Mouse (Mus musculus) spleen, adult 2 months (tissue): ENCODE results near the gene Rassf5. TPM values are rescaled to one million over a fixed set of nuclear protein-coding genes. Genes with fewer than 3 reads are reported as not detected.

Experiments used
- DNase-seq, 2 experiments: peaks; one replicate each; pipeline versions ENCODE4 v3.0.0 to v3.0.0-alpha.2; 2012 to 2021; ENCODE audit warnings: low spot score in 2 of 2, low read depth in 1 of 2
- H3K27ac ChIP-seq: fragments of 200-500 bp; 2 replicates; pipeline ENCODE4 v1.5.1; 2012; ENCODE audit warnings: low read length, inconsistent platforms; ENCODE audit not compliant: insufficient read depth
- H3K27me3 ChIP-seq: fragments of 200-500 bp; 2 replicates; pipeline ENCODE4 v1.6.1; 2012; ENCODE audit warnings: mild to moderate bottlenecking, moderate library complexity, low read length, inconsistent platforms; ENCODE audit not compliant: control insufficient read depth, insufficient read depth
- H3K36me3 ChIP-seq: fragments of 200-500 bp; 2 replicates; pipeline ENCODE4 v1.6.1; 2012; ENCODE audit warnings: mild to moderate bottlenecking, low read length, inconsistent platforms; ENCODE audit not compliant: control insufficient read depth, insufficient read depth
- H3K4me1 ChIP-seq: fragments of 200-500 bp; 2 replicates; pipeline ENCODE4 v1.6.1; 2011; ENCODE audit warnings: inconsistent platforms; ENCODE audit not compliant: control insufficient read depth, insufficient read depth, insufficient read length
- H3K4me3 ChIP-seq: fragments of 200-500 bp; 2 replicates; pipeline ENCODE4 v1.5.1; 2011; ENCODE audit warnings: mild to moderate bottlenecking, inconsistent platforms; ENCODE audit not compliant: insufficient read depth, insufficient read length; ENCODE audit errors: extremely low read depth
- CTCF ChIP-seq: fragments of 200-500 bp; IDR thresholded peaks from 2 replicates; pipeline ENCODE4 v1.5.1; 2011; ENCODE audit warnings: mild to moderate bottlenecking, inconsistent platforms; ENCODE audit not compliant: insufficient read depth, insufficient read length, insufficient replicate concordance; ENCODE audit errors: extremely low read depth
- POLR2A ChIP-seq: fragments of 200-500 bp; IDR thresholded peaks from 2 replicates; pipeline ENCODE4 v1.6.1; 2011; ENCODE audit warnings: low read depth, low read length, inconsistent platforms
- WGBS: fragments of 180-500 bp; shearing (Covaris S2); methylation state at CpG from one replicate; pipeline ENCODE4 v1.1.7; 2018; 5-methylcytosine and 5-hydroxymethylcytosine counted together
- polyA plus RNA-seq: library from polyadenylated mRNA; depleted of rRNA; stranded (reverse); fragments of >200 nt; gene quantifications from 2 replicates; pipeline ENCODE4 v1.2.3, GENCODE M21; 2012

Gene Rassf5
- polyA plus RNA-seq, 1 experiment = 40.4 TPM

GRCm38 (mm10) chr1:131211655-131212054 lies 33.4 kb downstream of the Rassf5 start:
- H3K27ac ChIP-seq = no peak overlapping the region
- H3K27me3 ChIP-seq = no peaks in the 10 kb centered on the region; the same call in 1 of the 2 replicates
- TF ChIP-seq CTCF (no peak), POLR2A (no peak)
- H3K36me3 ChIP-seq = no peaks in the 10 kb centered on the region
- WGBS = 92% methylated on average over 1 of the region's 1 CpGs
- no peak for DNase-seq
- no peaks in the 10 kb centered on the region; the same call in 1 of the 2 replicates for H3K4me1 ChIP-seq
- no peak overlapping the region for H3K4me3 ChIP-seq

- DNase-seq = no peak
- WGBS = 93% methylated on average over 8 of the region's 8 CpGs
- Histone ChIP-seq H3K36me3 (no peaks in the 10 kb centered on the region), H3K27ac (no peak overlapping the region), H3K4me3 (no peak overlapping the region), H3K27me3 (no peaks in the 10 kb centered on the region; the same call in 1 of the 2 replicates), H3K4me1 (peaks cover 1% of the 10 kb centered on the region; the same call in 1 of the 2 replicates)
- no peak for TF ChIP-seq POLR2A
- no peak for TF ChIP-seq CTCF
Observed at GRCm38 (mm10) chr1:131209971-131210426, 35.1 kb downstream of the Rassf5 start.

GRCm38 (mm10) chr1:131208800-131209199 lies 36.3 kb downstream of the Rassf5 start:
- DNase-seq = no peak
- Histone ChIP-seq H3K36me3 (no peaks in the 10 kb centered on the region), H3K4me1 (peaks cover 10% of the 10 kb centered on the region; the same call in 1 of the 2 replicates), H3K27ac (no peak overlapping the region), H3K27me3 (no peaks in the 10 kb centered on the region; the same call in 1 of the 2 replicates), H3K4me3 (no peak overlapping the region)
- TF ChIP-seq POLR2A (no peak), CTCF (no peak)
- WGBS = 87% methylated on average over 6 of the region's 6 CpGs

GRCm38 (mm10) chr1:131208081-131208480 lies 37.0 kb downstream of the Rassf5 start:
- WGBS = 91% methylated on average over 5 of the region's 5 CpGs

GRCm38 (mm10) chr1:131207531-131207930 lies 37.5 kb downstream of the Rassf5 start:
- peak in 1 of 2 experiments; percentile 82 for DNase-seq
- WGBS = 19% methylated on average over 5 of the region's 5 CpGs
- H3K27ac ChIP-seq = no peak overlapping the region
- TF ChIP-seq CTCF (peak; percentile 89), POLR2A (no peak)
- no peaks in the 10 kb centered on the region for H3K36me3 ChIP-seq
- H3K4me1 ChIP-seq = peaks cover 15% of the 10 kb centered on the region; the same call in 1 of the 2 replicates
- no peak overlapping the region for H3K4me3 ChIP-seq
- no peaks in the 10 kb centered on the region for H3K27me3 ChIP-seq

More at GRCm38 (mm10) chr1:131208081-131208480, 37.0 kb downstream of the Rassf5 start:
- no peaks in the 10 kb centered on the region; the same call in 1 of the 2 replicates for H3K27me3 ChIP-seq
- no peak overlapping the region for H3K4me3 ChIP-seq
- TF ChIP-seq CTCF (no peak), POLR2A (no peak)
- H3K27ac ChIP-seq = no peak overlapping the region
- H3K4me1 ChIP-seq = peaks cover 15% of the 10 kb centered on the region; the same call in 1 of the 2 replicates
- no peaks in the 10 kb centered on the region for H3K36me3 ChIP-seq
- DNase-seq = no peak

GRCm38 (mm10) chr1:131206342-131206741 lies 38.7 kb downstream of the Rassf5 start:
- DNase-seq = no peak
- no peak overlapping the region for H3K27ac ChIP-seq

GRCm38 (mm10) chr1:131204461-131204860 lies 40.6 kb downstream of the Rassf5 start:
- WGBS = 27% methylated on average over 8 of the region's 8 CpGs
- Histone ChIP-seq H3K4me1 (peaks cover 25% of the 10 kb centered on the region; the same call in 1 of the 2 replicates), H3K27me3 (no peaks in the 10 kb centered on the region), H3K36me3 (no peaks in the 10 kb centered on the region), H3K27ac (peak overlapping the region; percentile 69), H3K4me3 (no peak overlapping the region)
- TF ChIP-seq CTCF (no peak), POLR2A (no peak)
- DNase-seq = peak in 1 of 2 experiments; percentile 69

More at GRCm38 (mm10) chr1:131206342-131206741, 38.7 kb downstream of the Rassf5 start:
- Histone ChIP-seq H3K27me3 (no peaks in the 10 kb centered on the region), H3K36me3 (no peaks in the 10 kb centered on the region), H3K4me3 (no peak overlapping the region), H3K4me1 (peaks cover 15% of the 10 kb centered on the region; the same call in 1 of the 2 replicates)
- 88% methylated on average over 5 of the region's 5 CpGs for WGBS
- TF ChIP-seq CTCF (no peak), POLR2A (no peak)
